Mouse (Mus musculus) lung, adult 2 months (tissue): ENCODE results near the gene Ica1.

ENCODE experiments used
- CTCF ChIP-seq: fragments of 200-500 bp; IDR thresholded peaks from 2 replicates; pipeline ENCODE4 v1.5.1; 2011; ENCODE audit warnings: mild to moderate bottlenecking, low read length, control low read depth; ENCODE audit not compliant: insufficient read depth
- POLR2A ChIP-seq: fragments of 200-500 bp; IDR thresholded peaks from 2 replicates; pipeline ENCODE4 v1.6.1; 2011; ENCODE audit warnings: low read depth, mild to moderate bottlenecking, control low read depth, low read length, borderline replicate concordance; ENCODE audit errors: extremely low read depth

DNA sequence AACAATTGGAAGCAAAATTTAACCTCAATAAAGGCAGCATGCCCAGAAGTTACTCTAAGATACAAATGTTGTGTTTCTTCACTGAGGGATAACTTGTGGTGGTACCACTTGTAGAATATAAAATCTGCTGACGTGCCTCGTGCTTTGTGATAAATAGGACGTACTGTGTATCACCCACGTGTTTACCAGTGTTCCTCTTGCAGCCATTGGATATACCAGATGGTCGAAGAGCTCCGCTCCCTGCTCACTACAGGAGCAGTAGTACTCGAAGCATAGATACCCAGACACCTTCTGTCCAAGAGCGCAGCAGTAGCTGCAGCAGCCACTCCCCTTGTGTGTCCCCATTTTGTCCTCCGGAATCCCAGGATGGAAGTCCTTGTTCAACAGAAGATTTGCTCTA is 195.9 kb downstream of the Ica1 start:
- TF ChIP-seq CTCF (no peak), POLR2A (no peak)
